Mouse (Mus musculus) left cerebral cortex, postnatal 25 days (tissue): Measurements from ENCODE around the gene E030018B13Rik. TPM values are rescaled to one million over a fixed set of nuclear protein-coding genes. Genes with fewer than 3 reads are reported as not detected.

Experiments used
- DNase-seq, 2 experiments: peaks; one replicate each; pipeline ENCODE4 v3.0.0; 2022; ENCODE audit warnings: low spot score in 2 of 2, mixed read lengths in 1 of 2
- intact Hi-C: fragments of 180-260 bp; cut with DNase I; formaldehyde crosslinking; loops from one replicate; pipeline ENCODE4 v1.15.1; 2025
- total RNA-seq, 2 experiments: library from RNA; stranded (reverse); gene quantifications; 2 replicates each; pipeline ENCODE4 v1.2.3; 2021

Gene E030018B13Rik
- not detected for total RNA-seq

- DNase-seq: no peak
- intact Hi-C loops: no loop called here
Observed at GRCm38 (mm10) chr7:63916268-63916907, at the start of gene E030018B13Rik. Gene E030018B13Rik, plus strand, starts transcription at chr7:63916857.

DNA sequence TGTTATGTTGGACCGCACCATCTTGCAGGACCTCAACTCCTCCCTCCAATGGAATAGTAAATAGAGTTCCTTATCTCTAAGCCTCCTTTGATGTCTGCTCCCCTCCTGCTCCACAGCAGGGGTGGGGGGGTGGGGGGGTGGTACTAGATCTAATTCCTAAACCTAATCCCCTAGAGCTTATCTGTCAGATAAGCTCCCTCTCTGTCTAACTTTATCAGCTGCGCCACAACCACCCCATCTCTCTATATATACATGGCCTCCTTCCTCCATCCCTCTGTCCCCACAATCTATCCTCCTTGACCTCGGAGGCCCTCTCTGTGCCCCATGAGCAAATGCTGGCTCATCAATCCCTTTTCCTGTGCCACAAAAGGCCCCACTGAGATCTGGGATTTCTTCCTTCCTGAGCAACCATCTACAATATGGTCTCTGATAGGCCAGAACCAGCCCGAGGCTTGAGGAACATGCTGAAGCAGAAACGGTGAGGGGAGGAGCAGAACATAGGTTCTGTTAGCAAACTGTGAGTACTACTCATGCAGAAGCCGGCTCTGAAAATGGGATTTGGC is 48.2 kb upstream of the E030018B13Rik start:
- DNase-seq: no peak
- intact Hi-C loops: no loop called here

DNA sequence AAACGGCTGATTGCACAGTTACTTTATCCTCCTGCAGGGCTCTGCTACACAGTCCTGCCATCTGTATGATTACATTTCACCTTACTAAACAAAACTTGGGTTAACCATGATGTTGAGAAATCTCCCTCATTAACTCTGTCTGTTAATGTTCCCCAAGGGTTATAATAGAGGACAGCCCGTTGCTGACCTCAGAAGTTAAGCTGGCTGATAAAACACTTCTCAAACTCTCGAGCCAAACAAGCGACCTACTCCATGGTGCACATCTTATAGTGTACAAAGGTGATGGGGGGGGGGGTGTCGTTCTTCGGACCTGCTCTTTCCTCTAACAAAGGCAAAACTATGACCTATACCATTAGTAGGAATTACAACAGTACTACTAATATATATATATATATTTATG is 45.0 kb upstream of the E030018B13Rik start:
- no peak for DNase-seq
- intact Hi-C loops: no loop called here

DNA sequence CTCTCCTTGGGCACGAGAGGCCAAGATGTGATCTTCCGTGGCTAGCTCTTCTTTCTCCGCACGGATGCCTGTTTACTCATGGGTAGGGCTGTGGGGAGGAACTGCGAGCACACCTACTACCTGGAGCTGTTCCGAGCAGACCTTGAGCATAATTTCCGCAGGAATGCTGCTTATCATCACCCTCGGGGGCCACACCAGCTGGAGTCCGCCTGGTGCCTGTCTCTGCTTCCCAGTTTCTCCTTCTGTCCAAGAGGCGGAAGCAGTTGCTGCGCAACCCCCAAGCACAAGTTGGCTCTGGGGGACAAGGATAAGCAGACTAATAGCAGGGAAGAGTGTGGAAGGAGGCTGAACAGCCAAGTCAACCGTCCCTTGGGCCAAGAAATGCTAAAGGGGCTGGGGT is 42.8 kb upstream of the E030018B13Rik start:
- intact Hi-C loops: no loop called here
- DNase-seq: no peak

GRCm38 (mm10) chr7:63875686-63876085 is 41.0 kb upstream of the E030018B13Rik start:
- intact Hi-C loops: no loop called here

DNA sequence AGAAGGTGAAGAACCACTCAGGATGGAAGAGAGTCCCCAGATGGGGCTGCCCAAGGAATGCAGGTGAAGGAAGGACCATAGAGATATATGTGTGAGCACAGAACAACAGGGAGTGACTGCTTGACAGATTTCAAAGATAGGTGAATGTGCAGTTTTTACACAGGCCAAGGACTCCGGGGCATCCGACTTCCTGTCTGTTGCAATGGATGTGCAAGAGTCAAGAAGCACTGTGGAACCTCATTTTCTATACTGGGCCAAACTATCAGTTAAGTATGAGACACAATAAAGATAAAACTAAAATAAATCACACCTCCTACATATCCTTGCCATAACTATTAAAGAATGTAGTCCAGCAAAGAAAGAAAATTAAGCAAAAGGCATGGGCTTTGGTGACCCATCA is 40.0 kb upstream of the E030018B13Rik start:
- DNase-seq: no peak
- intact Hi-C loops: no loop called here

More at GRCm38 (mm10) chr7:63875686-63876085, 41.0 kb upstream of the E030018B13Rik start:
- DNase-seq: no peak

DNA sequence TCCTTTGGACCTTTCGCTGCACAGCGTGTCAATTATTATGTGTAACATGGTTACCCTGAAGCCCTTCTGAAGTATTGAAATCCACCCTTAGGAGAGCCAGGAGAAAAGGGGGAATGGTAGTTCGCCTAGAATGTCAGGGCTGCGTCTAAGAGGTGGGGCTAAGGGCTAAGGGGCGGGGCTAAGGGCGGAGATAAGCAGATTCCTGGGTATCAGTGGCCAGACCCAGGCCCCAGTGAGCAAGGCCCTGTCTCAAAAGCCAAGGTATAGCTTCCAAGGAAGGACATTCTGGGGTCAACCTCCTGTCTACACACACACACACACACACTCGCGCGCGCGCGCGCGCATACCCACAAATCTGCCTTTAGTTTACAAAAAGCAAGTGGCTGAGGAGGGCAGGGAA is 39.0 kb upstream of the E030018B13Rik start:
- intact Hi-C loops: no loop called here

GRCm38 (mm10) chr7:63879583-63879982 is 37.1 kb upstream of the E030018B13Rik start:
- peak in 1 of 2 experiments; percentile 61 for DNase-seq
- intact Hi-C loops: no loop called here

More for the DNA sequence above, 39.0 kb upstream of the E030018B13Rik start:
- DNase-seq: no peak

- intact Hi-C loops: no loop called here
- no peak for DNase-seq
Observed at GRCm38 (mm10) chr7:63882739-63883138, 33.9 kb upstream of the E030018B13Rik start.

GRCm38 (mm10) chr7:63885025-63885424 is 31.6 kb upstream of the E030018B13Rik start:
- intact Hi-C loops: no loop called here
- no peak for DNase-seq

DNA sequence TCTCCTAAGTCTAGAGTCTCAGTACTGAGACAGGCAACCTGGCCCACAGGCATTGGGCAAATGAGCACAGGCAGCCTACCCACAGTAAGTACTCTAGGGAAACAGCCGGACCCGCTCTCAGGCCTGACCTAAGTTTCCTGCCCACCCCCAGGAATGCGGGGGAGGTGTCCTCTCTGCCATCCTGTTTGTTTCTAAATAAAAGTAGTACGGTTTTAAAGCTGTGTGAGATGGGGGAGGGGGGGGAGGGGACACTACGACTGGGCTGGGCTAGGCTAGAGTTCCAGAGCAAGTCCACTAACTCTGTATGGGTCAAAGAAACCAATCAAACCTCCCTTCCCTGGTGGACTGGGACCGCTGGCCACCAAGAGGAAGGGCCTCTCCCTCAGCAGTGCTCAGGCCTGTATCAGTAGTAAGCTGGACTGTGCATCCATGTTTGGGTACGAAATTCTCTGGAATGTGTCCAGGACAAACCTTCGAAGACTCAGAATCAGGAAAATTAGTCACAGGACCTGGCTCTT is 29.6 kb upstream of the E030018B13Rik start:
- intact Hi-C loops: no loop called here
- DNase-seq: no peak

DNA sequence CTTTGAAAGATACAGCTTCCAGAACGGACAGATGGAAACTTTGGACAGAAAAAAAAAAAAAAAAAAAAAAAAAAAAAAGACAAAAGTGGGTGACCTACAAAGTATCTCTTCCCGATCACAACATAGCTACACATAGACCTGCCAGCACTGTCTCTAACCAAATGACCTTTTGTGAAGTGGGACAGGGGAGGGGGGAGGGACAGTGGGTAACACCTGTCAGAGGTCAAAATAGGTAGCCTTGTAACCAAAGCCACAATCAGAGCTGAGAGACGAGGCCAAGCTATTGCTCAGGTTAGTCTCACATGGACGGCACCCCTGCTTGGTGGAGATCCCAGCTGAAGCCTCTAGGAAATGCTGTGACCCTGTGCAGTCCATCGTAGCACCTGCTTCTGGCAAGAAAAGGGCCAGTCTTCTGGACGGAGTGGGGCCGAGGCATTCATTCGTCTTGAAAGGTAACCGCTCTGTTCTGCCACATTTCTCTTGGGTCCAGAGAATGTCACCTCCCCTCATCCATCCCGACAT is 29.0 kb upstream of the E030018B13Rik start:
- no peak for DNase-seq

GRCm38 (mm10) chr7:63888674-63889073 is 28.0 kb upstream of the E030018B13Rik start:
- intact Hi-C loops: no loop called here

More for the DNA sequence above, 29.0 kb upstream of the E030018B13Rik start:
- intact Hi-C loops: no loop called here

DNA sequence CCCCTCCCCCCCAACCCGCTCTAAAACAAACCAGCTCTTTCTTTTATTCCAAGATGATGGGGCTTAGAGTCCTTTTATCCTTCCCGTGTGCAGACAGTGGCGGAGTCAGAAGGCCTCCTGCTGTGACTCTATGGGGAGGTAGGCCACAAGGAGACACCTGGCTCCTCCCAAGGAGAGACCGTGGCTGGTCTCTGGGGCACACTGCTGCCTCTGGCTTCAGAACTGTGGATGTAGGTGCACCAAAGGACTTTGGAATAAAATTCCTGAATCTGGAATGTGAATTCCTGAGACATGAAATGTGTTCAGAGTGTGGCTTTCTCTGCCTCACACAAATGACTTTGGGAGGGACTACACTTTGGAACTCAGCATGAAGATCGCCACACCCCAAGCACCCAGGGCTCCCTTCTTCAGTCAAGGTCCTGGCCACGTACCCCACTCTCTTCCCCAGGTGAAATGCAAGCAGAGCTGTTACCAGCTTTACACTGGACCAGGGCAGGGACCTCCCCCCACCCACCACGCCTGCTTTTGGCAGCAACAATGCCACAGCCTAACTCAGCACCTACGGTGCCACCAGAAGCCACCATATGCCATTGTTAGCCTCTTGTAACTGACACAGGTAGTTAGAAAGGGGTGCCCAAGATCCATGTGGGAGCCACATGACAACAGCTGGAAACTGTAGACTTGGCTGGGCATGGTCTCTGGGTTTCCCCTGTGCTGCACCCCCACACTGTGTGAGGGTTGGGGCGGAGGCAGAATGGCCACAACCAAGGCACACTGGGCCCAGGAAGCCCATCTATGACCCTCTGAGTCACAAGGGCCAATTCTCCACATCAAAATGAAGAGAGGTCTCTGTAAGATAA is 27.3 kb upstream of the E030018B13Rik start:
- DNase-seq: peak in 1 of 2 experiments; percentile 1
- intact Hi-C loops: no loop called here

More at GRCm38 (mm10) chr7:63888674-63889073, 28.0 kb upstream of the E030018B13Rik start:
- DNase-seq: no peak

DNA sequence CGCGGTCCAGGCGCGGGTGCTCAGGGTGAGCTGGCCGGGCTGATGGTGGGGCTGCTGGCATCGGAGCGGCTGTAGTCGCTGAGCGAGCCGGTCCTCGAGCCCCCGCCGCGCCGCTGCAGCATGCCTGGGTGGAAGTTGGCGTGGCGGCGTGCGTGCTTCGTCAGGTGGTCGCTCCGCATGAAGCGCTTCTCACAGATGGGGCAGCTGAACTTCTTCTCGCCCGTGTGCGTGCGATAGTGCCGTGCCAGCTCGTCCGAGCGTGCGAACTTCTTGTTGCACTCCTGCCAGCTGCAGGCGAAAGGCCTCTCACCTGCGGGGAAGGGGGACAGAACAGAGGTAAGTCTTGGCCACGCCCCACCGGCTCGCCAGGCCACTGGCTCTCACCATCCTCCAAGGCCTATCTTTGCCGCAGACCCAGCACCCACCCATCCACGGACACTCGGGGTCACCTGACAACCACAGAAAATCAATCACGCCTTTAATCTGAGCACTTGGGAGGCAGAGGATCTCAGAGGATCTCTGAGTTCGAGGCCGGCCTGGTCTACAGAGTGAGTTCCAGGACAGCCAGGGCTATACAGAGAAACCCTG is 25.1 kb upstream of the E030018B13Rik start:
- DNase-seq: no peak
- intact Hi-C loops: no loop called here

DNA sequence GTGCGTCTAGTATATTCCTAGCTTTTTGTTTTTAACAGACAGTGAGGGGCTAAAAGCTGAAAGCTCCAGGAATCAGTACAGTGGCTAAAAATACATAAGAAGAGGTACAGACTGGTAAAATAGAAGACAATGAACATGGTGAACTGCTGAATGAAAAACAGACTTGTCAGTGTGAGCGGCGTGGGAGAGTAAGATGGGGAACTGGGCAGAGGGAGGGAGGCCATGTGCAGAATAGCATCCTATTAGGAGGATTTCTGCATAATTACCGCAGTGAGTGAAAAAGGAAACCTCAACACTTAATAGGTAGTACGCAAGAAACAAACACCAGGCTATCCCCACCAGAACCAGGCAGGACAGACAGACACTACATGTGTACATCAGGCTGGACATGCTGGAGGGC is 23.5 kb upstream of the E030018B13Rik start:
- intact Hi-C loops: loop anchor here (1.0 kb wide), 1 partner anchor 35 kb away; no protein-coding TSS in a partner anchor
- peak in 1 of 2 experiments; percentile 45 for DNase-seq

GRCm38 (mm10) chr7:63893729-63894128 is 22.9 kb upstream of the E030018B13Rik start:
- intact Hi-C loops: loop anchor here (1.0 kb wide), 1 partner anchor 35 kb away; no protein-coding TSS in a partner anchor
- DNase-seq: no peak

GRCm38 (mm10) chr7:63894662-63895061 is 22.0 kb upstream of the E030018B13Rik start:
- intact Hi-C loops: no loop called here

GRCm38 (mm10) chr7:63895223-63895622 is 21.4 kb upstream of the E030018B13Rik start:
- intact Hi-C loops: no loop called here
- DNase-seq: no peak

More at GRCm38 (mm10) chr7:63894662-63895061, 22.0 kb upstream of the E030018B13Rik start:
- DNase-seq: no peak
